8 mouse cellular contexts compared by ENCODE assay signal in the genomic region with DNA sequence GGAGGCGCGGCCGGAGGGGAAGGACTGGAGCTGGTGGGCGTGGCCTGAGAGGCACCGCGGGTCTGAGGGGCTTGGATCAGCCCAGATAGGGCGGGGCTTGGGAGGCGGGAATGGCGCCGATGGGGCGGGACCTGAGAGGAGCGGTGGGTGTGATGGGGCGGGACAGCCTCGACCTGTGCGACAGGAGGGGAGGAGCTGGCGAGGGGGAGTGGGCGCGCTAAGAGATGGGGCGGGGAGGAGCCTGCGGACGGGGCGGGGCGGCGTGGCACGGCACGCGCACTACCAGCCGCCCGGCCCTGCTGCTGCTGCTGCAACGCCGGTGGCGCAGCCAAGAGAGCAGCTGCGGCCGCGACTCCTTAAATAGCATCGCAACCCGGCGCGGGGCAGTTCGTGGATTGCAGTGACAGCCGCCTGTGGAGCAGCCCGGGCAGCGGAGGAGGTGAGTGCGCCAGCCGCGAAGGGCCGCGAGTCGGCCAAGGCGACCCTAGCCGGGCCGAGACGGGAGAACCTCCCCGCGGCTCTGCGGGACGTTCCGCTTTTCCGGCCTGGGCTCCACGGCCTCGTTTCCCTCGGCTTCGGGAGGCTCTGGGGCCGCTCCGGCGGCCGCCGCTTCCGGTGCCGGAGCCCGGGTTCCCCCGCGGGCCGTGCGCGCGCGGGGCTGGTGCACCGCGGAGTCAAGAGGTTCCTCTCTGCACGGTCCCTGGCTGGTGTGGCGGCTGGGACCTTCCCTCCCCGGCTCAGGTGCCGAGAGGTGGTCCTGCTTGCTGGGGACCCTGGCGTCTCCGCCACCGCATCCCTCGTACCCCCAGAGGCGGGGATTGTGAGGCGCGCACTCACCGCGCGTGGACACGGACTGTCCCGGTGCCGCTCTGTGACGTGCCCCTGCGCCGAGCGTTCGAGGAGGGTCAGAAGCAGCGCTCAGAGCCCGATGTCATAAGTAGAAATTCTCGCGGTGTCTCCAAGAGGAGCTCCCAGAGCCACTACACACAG. TPM values are rescaled to one million over a fixed set of nuclear protein-coding genes. Genes with fewer than 3 reads are reported as not detected.
DNase-seq lines count a peak whose midpoint lies in the region; ATAC-seq and TF ChIP-seq lines count a peak whose summit lies in the region.

A gene (plus strand): TSS at position 246 of the 990 bp plus-strand sequence.

- 0 out of 2 replicates have a peak, but pooled peaks cover 4% of the 10 kb centered on the region for H3K4me1 ChIP-seq in cortical plate, adult 2 months (ENCODE audit: control insufficient read depth, insufficient read depth, low read length)

- TF ChIP-seq POLR2A in cortical plate, adult 2 months (IDR thresholded peaks at IDR 0.05; ENCODE audit: extremely low read depth, insufficient read depth, low read length): peak; percentile 64

- TF ChIP-seq CTCF in cortical plate, adult 2 months (IDR thresholded peaks at IDR 0.05; ENCODE audit: extremely low read depth, insufficient read depth, low read length): no peak

- H3K4me3 ChIP-seq in cortical plate, adult 2 months (ENCODE audit: insufficient read depth, low read length): peak within 1 kb of the TSS; percentile 53

- ATAC-seq in megakaryocyte progenitor cell, adult 5-6 weeks (replicated peaks; ENCODE audit: poor library complexity): peak; percentile 80

- peak within 1 kb of the TSS; percentile 80 for H3K27ac ChIP-seq in cortical plate, adult 2 months (ENCODE audit: insufficient read depth, low read length)

- DNase-seq in adipocyte (ENCODE audit: low spot score): peak; percentile 99
- DNase-seq in gastrocnemius, postnatal 10 days: peak; percentile 99
- DNase-seq in induced T-regulatory cell, adult 2 months (ENCODE audit: low read depth): peak; percentile 99
- DNase-seq in left cerebral cortex, adult 9 months (ENCODE audit: low spot score in 2 of 2): peak; percentile 95 to 99
- DNase-seq in right cerebral cortex, postnatal 36 days (ENCODE audit: low spot score in 2 of 2): peak; percentile 54 to 96
- DNase-seq in yolk sac, embryonic 10.5 days (ENCODE audit: low spot score): peak; percentile 100

RNA-seq across cellular contexts. Expression of the gene that starts here (rescaled TPM):
- polyA plus RNA-seq in cortical plate, adult 2 months (2012; rRNA removed): 49.4 and 52.2 TPM in 2 replicates
- 100 to 1,000 TPM; 230 to 244 TPM for total RNA-seq in gastrocnemius, postnatal 10 days (2021)
- 55.3 and 61.5 TPM in 2 replicates for total RNA-seq in megakaryocyte progenitor cell, adult 5-6 weeks (2015)
- total RNA-seq in megakaryocyte progenitor cell, adult 5-6 weeks (2017): 72.5 and 89.7 TPM in 2 replicates

Comparison
In these comparisons a context has a peak if more than half of its experiments do, and no peak if none do; other contexts are left out.
1. Peak in every context shown above with its lines: DNase-seq, ATAC-seq, H3K4me3 ChIP-seq and H3K27ac ChIP-seq.